Mouse (Mus musculus): Measurements from ENCODE around the gene Tex12. TPM values are rescaled to one million over a fixed set of nuclear protein-coding genes. Genes with fewer than 3 reads are reported as not detected.

The Tex12 gene
- polyA plus RNA-seq, 1 experiment from 2014 or later = not detected

DNA sequence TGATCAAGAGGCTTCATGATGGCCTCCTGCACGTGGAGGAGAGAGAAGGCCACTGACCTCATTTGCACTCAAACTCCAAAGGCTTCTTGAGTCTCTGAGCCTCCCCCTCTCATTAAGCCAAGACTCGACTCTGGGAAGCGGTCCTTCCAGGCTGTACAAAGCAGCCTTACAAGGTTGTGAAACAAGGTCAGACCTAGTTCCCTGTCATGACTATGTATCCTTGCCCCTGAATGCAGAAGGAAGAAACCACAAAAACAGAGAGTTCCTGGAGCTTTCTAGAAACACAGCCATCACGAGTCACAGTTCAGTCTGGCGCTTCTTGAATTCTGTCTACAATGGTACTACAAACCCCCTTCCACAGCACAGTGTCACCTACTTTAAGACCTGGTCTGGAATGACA, 38.6 kb downstream of the Tex12 start:
- no peak overlapping the region for H3K4me2 ChIP-seq (replicated peaks; ENCODE audit: low read depth, low read length)
- 78% methylated on average over 5 of the region's 5 CpGs for WGBS
- no peak for ATAC-seq (ENCODE audit: low FRiP score, low TSS enrichment)
- no peaks in the 10 kb centered on the region for H3K27me3 ChIP-seq (ENCODE audit: insufficient read depth, low read length)
- no peaks in the 10 kb centered on the region for H3K9me3 ChIP-seq (ENCODE audit: low read length)
- H3K4me1 ChIP-seq (ENCODE audit: insufficient read depth, low read length) = peaks cover 11% of the 10 kb centered on the region
- peaks cover 3% of the 10 kb centered on the region; the same call in 1 of the 2 replicates for H3K36me3 ChIP-seq (ENCODE audit: insufficient read depth, low read length)
- no peak overlapping the region for H3K9ac ChIP-seq (replicated peaks; ENCODE audit: low read length)
- H3K27ac ChIP-seq (ENCODE audit: low read length) = no peak overlapping the region
- H3K4me3 ChIP-seq (ENCODE audit: low read length) = no peak overlapping the region

DNA sequence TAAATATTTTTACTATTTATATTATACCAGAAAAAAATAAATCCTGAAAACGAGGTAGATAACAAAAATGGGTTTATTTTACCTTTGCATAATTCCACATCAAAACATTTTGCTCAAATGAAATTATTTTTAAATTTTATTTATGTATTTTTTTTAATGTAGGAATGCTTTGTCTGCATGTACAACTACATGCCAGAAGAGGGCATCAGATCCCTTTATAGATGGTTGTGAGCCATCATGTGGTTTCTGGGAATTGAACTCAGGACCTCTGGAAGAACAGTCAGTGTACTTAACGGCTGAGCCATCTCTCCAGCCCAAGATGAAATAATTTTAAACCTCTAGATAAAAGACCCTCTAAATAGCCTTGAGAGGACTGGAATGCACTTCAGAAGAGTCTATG, 39.6 kb downstream of the Tex12 start:
- Histone ChIP-seq H3K27me3 (ENCODE audit: insufficient read depth, low read length) (no peaks in the 10 kb centered on the region), H3K36me3 (ENCODE audit: insufficient read depth, low read length) (peaks cover 3% of the 10 kb centered on the region; the same call in 1 of the 2 replicates), H3K4me2 (replicated peaks; ENCODE audit: low read depth, low read length) (no peak overlapping the region), H3K4me3 (ENCODE audit: low read length) (no peak overlapping the region), H3K27ac (ENCODE audit: low read length) (no peak overlapping the region), H3K9ac (replicated peaks; ENCODE audit: low read length) (no peak overlapping the region), H3K4me1 (ENCODE audit: insufficient read depth, low read length) (0 out of 2 replicates have a peak, but pooled peaks cover under 1% of the 10 kb centered on the region), H3K9me3 (ENCODE audit: low read length) (no peaks in the 10 kb centered on the region)
- no peak for ATAC-seq (ENCODE audit: low FRiP score, low TSS enrichment)
- 74% methylated on average over 2 of the region's 2 CpGs for WGBS

DNA sequence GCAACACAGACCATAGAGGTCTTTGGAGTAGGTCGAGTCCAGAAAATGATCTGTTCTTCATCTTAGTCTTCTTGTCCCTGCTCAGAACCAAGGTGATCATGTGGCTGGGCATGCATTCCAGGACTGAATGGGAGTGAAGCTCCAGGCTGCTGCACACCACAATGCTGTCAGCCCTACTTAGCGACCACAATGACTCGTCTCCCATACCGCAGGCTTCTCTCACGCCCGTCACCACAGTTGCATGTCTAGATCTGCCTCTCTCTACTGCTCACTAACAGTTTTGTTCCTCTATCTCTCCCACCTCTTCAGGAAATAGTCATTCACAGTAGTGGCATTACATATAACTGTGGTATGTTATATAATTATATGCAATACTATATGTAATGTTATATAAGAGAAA, 40.4 kb downstream of the Tex12 start:
- ATAC-seq (ENCODE audit: low FRiP score, low TSS enrichment) = no peak
- Histone ChIP-seq H3K4me2 (replicated peaks; ENCODE audit: low read depth, low read length) (no peak overlapping the region), H3K9ac (replicated peaks; ENCODE audit: low read length) (no peak overlapping the region), H3K27me3 (ENCODE audit: insufficient read depth, low read length) (no peaks in the 10 kb centered on the region), H3K4me3 (ENCODE audit: low read length) (no peak overlapping the region), H3K36me3 (ENCODE audit: insufficient read depth, low read length) (peaks cover 3% of the 10 kb centered on the region; the same call in 1 of the 2 replicates), H3K9me3 (ENCODE audit: low read length) (no peaks in the 10 kb centered on the region), H3K27ac (ENCODE audit: low read length) (no peak overlapping the region), H3K4me1 (ENCODE audit: insufficient read depth, low read length) (no peaks in the 10 kb centered on the region)
- WGBS = 88% methylated on average over 6 of the region's 6 CpGs

DNA sequence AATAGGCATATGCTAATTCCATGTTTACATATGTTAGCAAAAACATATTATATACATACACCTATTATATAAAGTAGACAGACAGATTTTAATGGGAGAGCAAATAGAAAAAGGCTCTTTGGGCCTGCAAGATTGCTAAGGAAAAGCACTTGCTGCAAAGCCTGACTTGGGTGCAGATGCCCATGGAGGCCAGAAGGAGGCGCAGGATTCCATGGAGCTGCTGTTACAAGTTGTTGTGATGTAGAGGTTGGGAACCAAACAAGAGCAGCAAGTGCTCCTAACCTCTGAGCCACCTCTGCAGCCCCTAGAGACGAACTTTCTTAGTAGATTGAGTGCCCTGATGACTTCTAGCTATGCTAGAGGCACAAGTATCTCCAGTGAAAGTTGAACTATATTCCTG, 42.3 kb downstream of the Tex12 start:
- 17% methylated on average over 2 of the region's 2 CpGs for WGBS

DNA sequence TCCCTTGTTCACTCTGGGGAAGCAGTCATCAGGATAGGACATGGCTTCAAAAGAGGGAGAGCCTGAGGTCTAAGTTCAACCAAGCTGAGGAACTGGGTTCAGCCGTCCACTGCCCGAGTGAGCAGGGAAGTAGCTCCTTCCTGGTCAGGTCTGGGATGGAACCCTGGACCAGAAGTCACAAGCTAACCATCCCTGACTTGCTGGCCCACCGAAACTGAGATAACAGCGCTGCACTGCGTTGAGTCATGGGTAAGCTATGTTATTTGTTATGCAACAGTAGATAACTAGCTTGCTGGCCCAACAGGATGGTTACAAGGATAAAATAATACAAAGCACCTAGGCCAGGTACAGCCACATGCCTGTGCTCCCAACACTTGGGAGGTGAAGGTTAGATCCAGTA, 45.7 kb downstream of the Tex12 start:
- Histone ChIP-seq H3K27me3 (ENCODE audit: insufficient read depth, low read length) (no peaks in the 10 kb centered on the region), H3K4me3 (ENCODE audit: low read length) (no peak overlapping the region), H3K9ac (replicated peaks; ENCODE audit: low read length) (no peak overlapping the region), H3K27ac (ENCODE audit: low read length) (no peak overlapping the region), H3K36me3 (ENCODE audit: insufficient read depth, low read length) (no peaks in the 10 kb centered on the region), H3K9me3 (ENCODE audit: low read length) (no peaks in the 10 kb centered on the region), H3K4me1 (ENCODE audit: insufficient read depth, low read length) (no peaks in the 10 kb centered on the region), H3K4me2 (replicated peaks; ENCODE audit: low read depth, low read length) (no peak overlapping the region)
- WGBS = 74% methylated on average over 5 of the region's 5 CpGs
- ATAC-seq (ENCODE audit: low FRiP score, low TSS enrichment) = 0 out of 2 replicates have a peak, but pooled peaks have one; percentile 51

More for the DNA sequence above, 42.3 kb downstream of the Tex12 start:
- H3K4me2 ChIP-seq (replicated peaks; ENCODE audit: low read depth, low read length) = no peak overlapping the region
- no peaks in the 10 kb centered on the region for H3K36me3 ChIP-seq (ENCODE audit: insufficient read depth, low read length)
- ATAC-seq (ENCODE audit: low FRiP score, low TSS enrichment) = no peak
- no peak overlapping the region for H3K4me3 ChIP-seq (ENCODE audit: low read length)
- H3K27ac ChIP-seq (ENCODE audit: low read length) = no peak overlapping the region
- H3K9ac ChIP-seq (replicated peaks; ENCODE audit: low read length) = no peak overlapping the region
- no peaks in the 10 kb centered on the region for H3K27me3 ChIP-seq (ENCODE audit: insufficient read depth, low read length)
- no peaks in the 10 kb centered on the region for H3K9me3 ChIP-seq (ENCODE audit: low read length)
- no peaks in the 10 kb centered on the region for H3K4me1 ChIP-seq (ENCODE audit: insufficient read depth, low read length)

DNA sequence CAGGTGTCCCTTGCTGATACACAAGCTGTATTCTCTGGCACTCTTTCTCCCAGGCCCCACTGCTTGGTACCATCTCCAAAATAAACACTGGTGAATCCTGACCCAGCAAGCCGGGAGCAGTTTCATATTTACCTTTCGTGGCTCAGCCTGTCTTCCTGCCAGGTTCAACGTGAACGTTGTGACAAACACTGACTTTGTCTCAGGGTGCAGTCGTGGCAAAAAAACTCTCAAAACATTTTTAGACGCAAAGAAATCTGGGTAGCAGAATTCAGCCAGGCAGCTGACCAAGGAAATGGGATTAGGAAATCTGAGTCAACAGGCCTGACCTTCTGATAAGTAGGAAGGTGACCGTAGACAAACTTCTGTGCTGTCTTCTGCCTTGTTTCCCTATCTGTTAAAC, 53.6 kb downstream of the Tex12 start:
- no peak overlapping the region for H3K27ac ChIP-seq (ENCODE audit: low read length)
- no peak overlapping the region for H3K9ac ChIP-seq (replicated peaks; ENCODE audit: low read length)
- no peaks in the 10 kb centered on the region for H3K36me3 ChIP-seq (ENCODE audit: insufficient read depth, low read length)
- no peak overlapping the region for H3K4me3 ChIP-seq (ENCODE audit: low read length)
- H3K4me2 ChIP-seq (replicated peaks; ENCODE audit: low read depth, low read length) = no peak overlapping the region
- no peaks in the 10 kb centered on the region for H3K27me3 ChIP-seq (ENCODE audit: insufficient read depth, low read length)
- no peak for ATAC-seq (ENCODE audit: low FRiP score, low TSS enrichment)
- 65% methylated on average over 7 of the region's 7 CpGs for WGBS
- peaks cover 14% of the 10 kb centered on the region; the same call in 1 of the 2 replicates for H3K4me1 ChIP-seq (ENCODE audit: insufficient read depth, low read length)
- H3K9me3 ChIP-seq (ENCODE audit: low read length) = no peaks in the 10 kb centered on the region

Other genes starting within 250 kb of the Tex12 start
- 279 and 349 TPM in 2 replicates for gene Rpl10-ps3, start 216.4 kb downstream of the Tex12 start, polyA plus RNA-seq (2015; fragmentation: Nextera tagmentation; extraction: Ambion mirVana)
- 36.9 and 37.1 TPM in 2 replicates for gene Plet1, start 66.8 kb downstream of the Tex12 start, polyA plus RNA-seq (2015; fragmentation: Nextera tagmentation; extraction: Ambion mirVana)
- gene Pts, start 32.6 kb downstream of the Tex12 start, polyA plus RNA-seq (2015; fragmentation: Nextera tagmentation; extraction: Ambion mirVana) = 96.6 and 108 TPM in 2 replicates
- 1.9 and 2.9 TPM in 2 replicates for gene Il18, start 6.5 kb downstream of the Tex12 start, polyA plus RNA-seq (2015; fragmentation: Nextera tagmentation; extraction: Ambion mirVana)
- 0.15 and 0.24 TPM in 2 replicates for gene Bco2, start 6.1 kb downstream of the Tex12 start, polyA plus RNA-seq (2015; fragmentation: Nextera tagmentation; extraction: Ambion mirVana)
- 417 and 453 TPM in 2 replicates for gene Sdhd, start 42.5 kb upstream of the Tex12 start, polyA plus RNA-seq (2015; fragmentation: Nextera tagmentation; extraction: Ambion mirVana)
- 232 and 245 TPM in 2 replicates for gene Timm8b, start 42.6 kb upstream of the Tex12 start, polyA plus RNA-seq (2015; fragmentation: Nextera tagmentation; extraction: Ambion mirVana)
- 4.9 and 5.3 TPM in 2 replicates for gene Pih1d2, start 56.0 kb upstream of the Tex12 start, polyA plus RNA-seq (2015; fragmentation: Nextera tagmentation; extraction: Ambion mirVana)
- 17.0 and 17.9 TPM in 2 replicates for gene Nkapd1, start 56.1 kb upstream of the Tex12 start, polyA plus RNA-seq (2015; fragmentation: Nextera tagmentation; extraction: Ambion mirVana)
- gene Dlat, start 98.5 kb upstream of the Tex12 start, polyA plus RNA-seq (2015; fragmentation: Nextera tagmentation; extraction: Ambion mirVana) = 64.0 and 67.9 TPM in 2 replicates
- gene Dixdc1, start 178.2 kb upstream of the Tex12 start, polyA plus RNA-seq (2015; fragmentation: Nextera tagmentation; extraction: Ambion mirVana) = 7.7 and 8.6 TPM in 2 replicates
- gene 2310030G06Rik, start 185.2 kb upstream of the Tex12 start, polyA plus RNA-seq (2015; fragmentation: Nextera tagmentation; extraction: Ambion mirVana) = 12.4 and 13.3 TPM in 2 replicates
- gene Cryab, start 190.0 kb upstream of the Tex12 start, polyA plus RNA-seq (2015; fragmentation: Nextera tagmentation; extraction: Ambion mirVana) = 54.3 and 57.4 TPM in 2 replicates
- 5.2 and 6.0 TPM in 2 replicates for gene Hspb2, start 191.0 kb upstream of the Tex12 start, polyA plus RNA-seq (2015; fragmentation: Nextera tagmentation; extraction: Ambion mirVana)
- 13.0 and 13.1 TPM in 2 replicates for gene Fdxacb1, start 206.9 kb upstream of the Tex12 start, polyA plus RNA-seq (2015; fragmentation: Nextera tagmentation; extraction: Ambion mirVana)
- gene Alg9, start 213.7 kb upstream of the Tex12 start, polyA plus RNA-seq (2015; fragmentation: Nextera tagmentation; extraction: Ambion mirVana) = 41.8 and 44.3 TPM in 2 replicates
- gene 1110032A03Rik, start 214.2 kb upstream of the Tex12 start, polyA plus RNA-seq (2015; fragmentation: Nextera tagmentation; extraction: Ambion mirVana) = 33.1 and 40.4 TPM in 2 replicates

Data from kidney, embryonic 16.5 days (tissue).